In the genomic region with DNA sequence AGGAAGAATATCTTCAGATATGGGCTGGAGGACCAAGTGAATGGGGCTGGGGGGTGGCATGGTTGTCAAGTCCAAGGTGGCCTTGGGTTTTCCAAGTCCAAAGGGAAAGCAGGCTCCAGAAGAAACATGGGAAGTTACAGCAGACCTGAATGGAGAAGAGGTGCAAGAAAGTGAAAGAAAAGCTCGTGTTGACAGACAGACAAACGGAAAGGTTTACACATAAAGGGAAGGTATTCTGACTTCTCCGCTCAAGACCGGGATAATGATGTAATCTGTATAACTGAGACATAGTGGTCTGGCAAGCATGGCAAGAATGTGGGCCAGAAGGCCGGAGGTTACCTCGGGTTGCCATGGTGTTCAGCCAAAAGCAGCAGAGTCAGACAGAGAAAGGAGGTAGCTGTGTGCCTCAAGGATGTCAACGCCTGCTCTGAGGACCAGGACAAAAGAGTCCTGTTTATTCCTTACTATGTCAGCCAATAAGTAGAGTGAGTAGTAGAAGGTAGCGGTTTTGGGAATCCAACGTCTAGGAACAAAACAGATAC, we compare ENCODE assay signal across 28 mouse cellular contexts. TPM values are rescaled to one million over a fixed set of nuclear protein-coding genes. Genes with fewer than 3 reads are reported as not detected.
DNase-seq lines count a peak whose midpoint lies in the region; ATAC-seq lines count a peak whose summit lies in the region.
"Had no signal": no experiment of that assay in that cellular context is flagged by ENCODE, and none has a peak within 500 bp of the region (broad histone marks: within the 10 kb centered on the region; RNA-seq: fewer than 3 reads in every experiment).

No protein-coding gene starts in this region.

- no peaks in the 10 kb centered on the region; the same call in 1 of the 2 replicates for H3K4me1 ChIP-seq in lung, embryonic 16.5 days (replicated peaks; ENCODE audit: control insufficient read depth, insufficient read depth, low read length)
- H3K4me1 ChIP-seq in forebrain, embryonic 12.5 days, result peaks cover 6% of the 10 kb centered on the region; the same call in 1 of the 2 replicates
- H3K4me1 ChIP-seq: midbrain, embryonic 15.5 days; neural tube, embryonic 15.5 days; stomach, embryonic 15.5 days had no signal

- no peak overlapping the region for H3K4me3 ChIP-seq in lung, embryonic 16.5 days (ENCODE audit: low read length)
- H3K4me3 ChIP-seq in forebrain, embryonic 12.5 days (replicated peaks), result no peak overlapping the region
- H3K4me3 ChIP-seq: embryonic facial prominence, embryonic 10.5 days; heart, embryonic 13.5 days; hindbrain, embryonic 10.5 days; megakaryocyte, embryonic 14.5 days; midbrain, embryonic 15.5 days; myocyte; neural tube, embryonic 15.5 days; stomach, embryonic 15.5 days had no signal

- peak; percentile 57 to 60 for DNase-seq in cerebellum, postnatal 14 days
- DNase-seq in cerebellum, adult 9-11 months, result no peak
- no peak for DNase-seq in lung, postnatal 4 days
- peak; percentile 43 for DNase-seq in R1 (ENCODE audit: low read depth, low spot score)
- DNase-seq in right cerebral cortex, postnatal 25 days, result no peak
- DNase-seq: adrenal gland, postnatal 25 days; cerebellum, adult 11-12 months; gastrocnemius, postnatal 36 days; kidney, adult 9 months; kidney, postnatal 25 days; left cerebral cortex, postnatal 4 days; liver; right cerebral cortex, postnatal 14 days; thymus, adult 18-20 months; thymus, postnatal 4 days had no signal

- H3K27ac ChIP-seq in lung, embryonic 16.5 days (ENCODE audit: low read length), result no peak overlapping the region
- no peak overlapping the region for H3K27ac ChIP-seq in forebrain, embryonic 12.5 days
- H3K27ac ChIP-seq: embryonic facial prominence, embryonic 10.5 days; heart, embryonic 13.5 days; hindbrain, embryonic 10.5 days; midbrain, embryonic 15.5 days; neural tube, embryonic 15.5 days; stomach, embryonic 15.5 days had no signal

- WGBS in lung, embryonic 16.5 days, result 46% methylated on average over 9 of the region's 9 CpGs
- WGBS in forebrain, embryonic 12.5 days, result 85% methylated on average over 9 of the region's 9 CpGs

- no peaks in the 10 kb centered on the region for H3K36me3 ChIP-seq in lung, embryonic 16.5 days (ENCODE audit: control insufficient read depth, insufficient read depth, low read length)
- H3K36me3 ChIP-seq in forebrain, embryonic 12.5 days (replicated peaks), result no peaks in the 10 kb centered on the region
- H3K36me3 ChIP-seq: embryonic facial prominence, embryonic 10.5 days; heart, embryonic 13.5 days; hindbrain, embryonic 10.5 days; midbrain, embryonic 15.5 days; neural tube, embryonic 15.5 days; stomach, embryonic 15.5 days had no signal

- no peaks in the 10 kb centered on the region for H3K9me3 ChIP-seq in lung, embryonic 16.5 days (ENCODE audit: control insufficient read depth, low read length)
- H3K9me3 ChIP-seq in forebrain, embryonic 12.5 days, result no peaks in the 10 kb centered on the region
- H3K9me3 ChIP-seq: embryonic facial prominence, embryonic 10.5 days; heart, embryonic 13.5 days; hindbrain, embryonic 10.5 days; megakaryocyte, embryonic 14.5 days; midbrain, embryonic 15.5 days; neural tube, embryonic 15.5 days; stomach, embryonic 15.5 days had no signal

- no peaks in the 10 kb centered on the region for H3K27me3 ChIP-seq in lung, embryonic 16.5 days (ENCODE audit: control insufficient read depth, insufficient read depth, low read depth, low read length)
- no peaks in the 10 kb centered on the region for H3K27me3 ChIP-seq in forebrain, embryonic 12.5 days
- H3K27me3 ChIP-seq: heart, embryonic 13.5 days; midbrain, embryonic 15.5 days; neural tube, embryonic 15.5 days; stomach, embryonic 15.5 days had no signal

- H3K9ac ChIP-seq in lung, embryonic 16.5 days (ENCODE audit: low read length), result no peak overlapping the region
- no peak overlapping the region for H3K9ac ChIP-seq in forebrain, embryonic 12.5 days
- H3K9ac ChIP-seq: heart, embryonic 13.5 days; midbrain, embryonic 15.5 days; neural tube, embryonic 15.5 days; stomach, embryonic 15.5 days had no signal

- 0 out of 2 replicates have a peak, but pooled peaks have one; percentile 28 for ATAC-seq in lung, embryonic 16.5 days (ENCODE audit: low read depth)
- peak; percentile 46 for ATAC-seq in megakaryocyte progenitor cell, adult 5-6 weeks (replicated peaks; ENCODE audit: poor library complexity)
- no peak for ATAC-seq in forebrain, embryonic 12.5 days (ENCODE audit: low FRiP score)
- ATAC-seq: activated CD4-positive, CD25-positive, alpha-beta regulatory T cell, adult 4 months; forebrain, embryonic 14.5 days; midbrain, embryonic 15.5 days had no signal

- H3K4me2 ChIP-seq in lung, embryonic 16.5 days (ENCODE audit: low read depth, low read length), result no peak overlapping the region
- no peak overlapping the region for H3K4me2 ChIP-seq in forebrain, embryonic 12.5 days
- H3K4me2 ChIP-seq: heart, embryonic 13.5 days; midbrain, embryonic 15.5 days; neural tube, embryonic 15.5 days; stomach, embryonic 15.5 days had no signal

RNA-seq across cellular contexts. Expression of gene Elk3, which starts 50.8 kb away (rescaled TPM):
- 44.9 and 48.0 TPM in 2 replicates for polyA plus RNA-seq in lung, embryonic 16.5 days (2015; fragmentation: Nextera tagmentation; extraction: Ambion mirVana)
- 27.0 and 28.4 TPM in 2 replicates for total RNA-seq in megakaryocyte progenitor cell, adult 5-6 weeks (2015)
- total RNA-seq in megakaryocyte progenitor cell, adult 5-6 weeks (2017), result 15.9 and 17.6 TPM in 2 replicates
- 11.5 and 12.6 TPM in 2 replicates for polyA plus RNA-seq in forebrain, embryonic 12.5 days (2016; fragmentation: Nextera tagmentation; extraction: Ambion mirVana)

Comparison
In these comparisons a context has a peak if more than half of its experiments do, and no peak if none do; other contexts are left out.
1. DNase-seq: peak in cerebellum, postnatal 14 days (2 of 2) and R1 (single experiment); none in cerebellum, adult 9-11 months (single experiment), lung, postnatal 4 days (0 of 2) and right cerebral cortex, postnatal 25 days (single experiment).